Mouse (Mus musculus) small intestine, adult 2 months (tissue): Measurements from ENCODE around the gene Musk. TPM values are rescaled to one million over a fixed set of nuclear protein-coding genes. Genes with fewer than 3 reads are reported as not detected.

Experiments used
- H3K27ac ChIP-seq: fragments of 200-500 bp; 2 replicates; pipeline ENCODE4 v1.5.1; 2012; ENCODE audit warnings: low read depth, low read length, control low read depth, inconsistent platforms; ENCODE audit not compliant: insufficient read depth
- H3K27me3 ChIP-seq: fragments of 200-500 bp; 2 replicates; pipeline ENCODE4 v1.6.1; 2012; ENCODE audit warnings: mild to moderate bottlenecking, moderate library complexity, low read length, inconsistent platforms; ENCODE audit not compliant: control insufficient read depth, insufficient read depth
- H3K36me3 ChIP-seq: fragments of 200-500 bp; 2 replicates; pipeline ENCODE4 v1.6.1; 2012; ENCODE audit warnings: mild to moderate bottlenecking, low read length, control low read depth, inconsistent platforms; ENCODE audit not compliant: control insufficient read depth, insufficient read depth
- H3K4me1 ChIP-seq: fragments of 200-500 bp; 2 replicates; pipeline ENCODE4 v1.6.1; 2012; ENCODE audit warnings: low read length, inconsistent platforms, mixed read lengths; ENCODE audit not compliant: control insufficient read depth, insufficient read depth, insufficient read length
- H3K4me3 ChIP-seq: fragments of 200-500 bp; 2 replicates; pipeline ENCODE4 v1.5.1; 2012; ENCODE audit warnings: low read depth, mild to moderate bottlenecking, control low read depth, inconsistent platforms, low read length, moderate library complexity
- CTCF ChIP-seq: fragments of 200-500 bp; IDR thresholded peaks from 2 replicates; pipeline ENCODE4 v1.5.1; 2012; ENCODE audit warnings: low read depth, mild to moderate bottlenecking, control low read depth, inconsistent platforms, low read length, moderate library complexity, mixed read lengths; ENCODE audit not compliant: insufficient replicate concordance, insufficient read length; ENCODE audit errors: extremely low read depth
- POLR2A ChIP-seq: fragments of 200-500 bp; IDR thresholded peaks from 2 replicates; pipeline ENCODE4 v1.6.1; 2012; ENCODE audit warnings: low read depth, mild to moderate bottlenecking, control low read depth, inconsistent platforms, low read length, moderate library complexity
- WGBS: fragments of 180-500 bp; shearing (Covaris S2); methylation state at CpG from one replicate; pipeline ENCODE4 v1.1.7; 2018; 5-methylcytosine and 5-hydroxymethylcytosine counted together
- polyA plus RNA-seq: library from polyadenylated mRNA; depleted of rRNA; stranded (reverse); fragments of >200 nt; gene quantifications from 2 replicates; pipeline ENCODE4 v1.2.3, GENCODE M21; 2012

Gene Musk
- polyA plus RNA-seq, 1 experiment, result 0.39 TPM

DNA sequence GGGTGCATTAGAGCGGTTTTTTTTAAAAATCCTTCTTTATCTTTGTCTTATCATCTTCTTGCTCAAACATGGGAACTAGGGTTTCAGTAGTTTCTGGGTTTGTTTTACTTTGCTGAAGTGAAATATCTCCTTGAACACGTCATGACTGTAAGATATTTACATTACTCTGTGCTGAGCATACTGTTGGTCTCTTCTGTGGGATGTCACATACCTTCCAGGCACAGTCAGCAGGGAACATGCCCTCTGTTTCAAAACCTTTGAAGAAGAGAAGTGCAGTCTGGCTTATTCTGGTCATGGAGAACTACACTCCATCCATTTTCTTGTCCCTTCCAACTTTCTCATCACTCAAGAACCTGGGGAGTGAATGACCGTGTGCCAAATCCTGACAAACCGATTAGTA is 73.2 kb downstream of the Musk start:
- Histone ChIP-seq H3K27ac (no peak overlapping the region), H3K4me1 (no peaks in the 10 kb centered on the region), H3K4me3 (no peak overlapping the region), H3K36me3 (no peaks in the 10 kb centered on the region), H3K27me3 (no peaks in the 10 kb centered on the region)
- TF ChIP-seq POLR2A (no peak), CTCF (no peak)
- 75% methylated on average over 4 of the region's 4 CpGs for WGBS

DNA sequence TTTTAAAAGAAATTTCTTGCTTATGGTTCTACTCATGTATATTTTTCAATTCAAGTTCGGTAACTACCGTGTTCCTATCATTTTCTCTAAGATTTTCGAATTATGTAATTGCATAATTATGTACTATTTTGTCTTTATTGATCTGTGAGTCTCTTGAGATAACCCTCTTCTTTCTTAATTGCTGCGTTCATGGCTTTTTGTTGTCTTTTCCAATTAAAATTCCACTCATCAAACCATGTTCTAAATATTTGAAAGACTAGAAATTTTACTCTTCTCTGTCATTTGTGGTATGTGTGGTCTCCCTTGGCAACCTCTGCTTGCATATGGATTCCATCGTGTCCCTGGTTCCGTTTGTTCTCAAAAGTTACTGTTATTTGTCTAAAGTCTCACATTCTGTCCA is 79.6 kb downstream of the Musk start:
- Histone ChIP-seq H3K4me3 (no peak overlapping the region), H3K27me3 (no peaks in the 10 kb centered on the region), H3K4me1 (no peaks in the 10 kb centered on the region), H3K36me3 (no peaks in the 10 kb centered on the region), H3K27ac (no peak overlapping the region)
- TF ChIP-seq CTCF (no peak), POLR2A (no peak)
- WGBS, result 70% methylated on average over 6 of the region's 6 CpGs

DNA sequence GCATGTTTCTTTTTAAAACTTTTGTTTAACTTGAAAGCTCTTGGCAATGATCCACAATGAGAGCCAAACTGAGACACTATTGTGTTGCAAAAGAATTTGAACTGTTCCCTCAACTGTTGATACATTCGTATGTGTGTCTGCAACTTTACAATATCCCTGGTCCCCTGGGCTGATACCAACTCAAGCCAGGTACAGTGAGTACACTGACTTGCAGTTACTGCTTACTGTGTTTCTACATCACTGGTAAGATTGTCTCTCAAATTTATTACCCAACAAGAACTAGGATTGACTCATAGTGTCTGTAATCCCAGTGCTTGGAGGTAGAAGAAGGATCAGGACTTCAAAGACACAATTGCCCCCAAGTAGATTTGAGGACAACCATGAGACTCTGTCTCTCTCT is 85.3 kb downstream of the Musk start:
- H3K27me3 ChIP-seq, result no peaks in the 10 kb centered on the region
- H3K4me1 ChIP-seq, result no peaks in the 10 kb centered on the region
- 57% methylated on average over 1 of the region's 1 CpGs for WGBS
- H3K27ac ChIP-seq, result no peak overlapping the region
- no peak for TF ChIP-seq POLR2A
- no peaks in the 10 kb centered on the region for H3K36me3 ChIP-seq
- H3K4me3 ChIP-seq, result no peak overlapping the region

DNA sequence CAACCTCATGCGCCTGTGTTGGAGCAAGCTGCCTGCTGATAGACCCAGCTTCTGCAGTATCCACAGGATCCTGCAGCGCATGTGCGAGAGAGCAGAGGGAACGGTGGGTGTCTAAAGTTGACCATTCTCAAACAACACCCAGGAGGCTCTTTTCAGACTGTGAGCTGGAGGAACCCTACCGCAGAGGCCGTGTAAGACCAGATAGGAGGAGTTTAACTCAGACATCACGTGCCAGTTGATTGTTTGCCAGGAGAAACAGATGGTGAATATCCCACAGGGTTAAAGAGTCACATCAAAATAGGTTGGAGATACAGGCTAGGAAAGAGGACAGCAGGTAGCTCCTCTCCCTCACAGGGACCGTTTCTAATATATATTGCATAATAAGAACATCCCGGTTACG is 87.8 kb downstream of the Musk start:
- no peaks in the 10 kb centered on the region for H3K27me3 ChIP-seq
- TF ChIP-seq POLR2A (no peak), CTCF (no peak)
- no peak overlapping the region for H3K27ac ChIP-seq
- no peak overlapping the region for H3K4me3 ChIP-seq
- WGBS, result 79% methylated on average over 10 of the region's 10 CpGs
- H3K36me3 ChIP-seq, result no peaks in the 10 kb centered on the region
- no peaks in the 10 kb centered on the region for H3K4me1 ChIP-seq

DNA sequence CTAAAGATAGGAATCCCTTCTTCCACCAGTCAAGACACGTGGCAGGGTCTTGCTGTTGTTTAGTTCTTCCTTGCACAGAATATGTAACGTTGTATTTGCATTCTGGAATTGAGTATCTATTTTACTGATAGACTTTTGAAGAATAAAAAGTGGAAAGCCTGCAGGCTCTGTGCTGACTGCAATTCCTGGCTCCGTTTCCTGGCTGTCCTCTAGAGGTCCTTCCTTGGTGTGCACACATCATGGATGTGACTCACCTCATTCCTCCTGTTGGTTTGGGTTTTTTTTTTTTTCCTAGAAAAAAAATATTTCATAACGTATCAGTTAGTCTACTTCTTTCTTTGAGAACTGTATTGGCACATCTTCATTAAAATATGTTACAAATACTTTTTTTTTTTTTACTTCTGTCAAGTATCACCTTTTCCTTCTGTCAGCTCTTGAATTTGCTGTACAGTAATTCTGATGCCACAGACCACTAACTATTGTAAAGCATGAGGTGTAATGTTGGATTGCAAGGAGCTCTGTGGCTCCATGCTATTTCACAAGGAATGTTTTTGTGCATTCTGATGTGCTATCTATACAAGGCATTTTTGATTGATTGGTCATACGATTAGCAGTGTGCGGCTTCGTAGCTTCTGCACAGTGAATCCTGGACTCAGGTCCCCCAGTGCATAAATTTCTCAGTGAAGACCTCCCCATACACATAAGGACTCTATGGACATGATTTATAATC is 88.5 kb downstream of the Musk start:
- Histone ChIP-seq H3K27ac (no peak overlapping the region), H3K4me3 (no peak overlapping the region), H3K4me1 (no peaks in the 10 kb centered on the region), H3K36me3 (no peaks in the 10 kb centered on the region), H3K27me3 (no peaks in the 10 kb centered on the region)
- TF ChIP-seq POLR2A (no peak), CTCF (no peak)
- WGBS, result 82% methylated on average over 7 of the region's 7 CpGs

DNA sequence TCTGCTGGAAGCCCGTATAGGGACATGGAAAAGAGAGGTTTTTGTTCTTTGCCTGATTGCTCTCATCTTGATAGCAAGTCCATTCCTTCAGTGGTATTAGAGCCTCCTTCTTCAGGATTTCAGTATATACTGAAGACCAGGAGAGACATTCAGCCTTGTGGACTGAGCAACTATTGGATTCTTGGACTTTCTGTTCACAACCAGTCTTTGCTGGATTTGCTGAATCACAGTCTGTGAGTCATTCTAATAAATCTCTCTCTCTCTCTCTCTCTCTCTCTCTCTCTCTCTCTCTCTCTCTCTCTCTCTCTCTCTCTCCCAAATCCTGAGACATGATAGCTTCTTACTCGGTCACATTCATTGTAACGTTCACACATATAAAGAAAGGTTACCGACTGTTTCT is 93.4 kb downstream of the Musk start:
- H3K4me1 ChIP-seq, result no peaks in the 10 kb centered on the region
- no peak overlapping the region for H3K27ac ChIP-seq
- H3K27me3 ChIP-seq, result no peaks in the 10 kb centered on the region
- whole genome bisulfite sequencing, result 90% methylated on average over 4 of the region's 4 CpGs
- no peak for TF ChIP-seq POLR2A
- TF ChIP-seq CTCF, result no peak
- H3K4me3 ChIP-seq, result no peak overlapping the region
- no peaks in the 10 kb centered on the region for H3K36me3 ChIP-seq

DNA sequence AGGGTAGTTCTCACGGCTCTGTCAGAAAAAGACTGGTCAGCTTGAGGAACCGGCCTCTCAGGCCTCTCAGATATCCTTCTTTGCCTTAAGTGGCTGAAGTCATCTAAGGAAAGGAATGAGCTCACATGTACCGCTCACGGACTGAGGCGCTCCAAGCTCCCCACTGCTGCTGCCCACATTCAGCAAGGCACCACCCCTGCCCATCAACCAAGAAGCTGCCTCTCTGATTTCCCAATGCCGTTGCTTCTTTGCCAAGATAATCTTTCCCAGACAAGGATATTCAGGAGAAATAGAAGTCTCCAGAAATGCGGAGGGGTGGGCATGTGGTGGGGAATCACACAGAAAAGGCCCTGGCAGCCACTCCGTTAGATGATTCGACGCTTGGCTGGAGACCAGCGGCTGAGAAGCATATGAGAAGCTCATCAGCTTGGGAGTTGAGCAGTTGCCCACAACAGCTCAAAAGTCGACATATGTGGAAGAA is 115.1 kb downstream of the Musk start:
- Histone ChIP-seq H3K27ac (no peak overlapping the region; the same call in none of the 2 replicates), H3K36me3 (no peaks in the 10 kb centered on the region), H3K4me3 (no peak overlapping the region), H3K27me3 (no peaks in the 10 kb centered on the region), H3K4me1 (no peaks in the 10 kb centered on the region)
- TF ChIP-seq POLR2A (no peak), CTCF (no peak)
- 82% methylated on average over 12 of the region's 12 CpGs for WGBS
